Mouse (Mus musculus) cerebellum, adult 2 months (tissue): Measurements from ENCODE around the gene Il17c. TPM values are rescaled to one million over a fixed set of nuclear protein-coding genes. Genes with fewer than 3 reads are reported as not detected.

Source experiments
- DNase-seq, 2 experiments: peaks; one replicate each; pipeline ENCODE4 v3.0.0; 2021
- H3K27ac ChIP-seq: fragments of 200-500 bp; 2 replicates; pipeline ENCODE4 v1.5.1; 2012; ENCODE audit warnings: low read length, control low read depth, inconsistent platforms; ENCODE audit not compliant: insufficient read depth
- H3K27me3 ChIP-seq: fragments of 200-500 bp; 2 replicates; pipeline ENCODE4 v1.6.1; 2012; ENCODE audit warnings: inconsistent platforms, mild to moderate bottlenecking, low read length, moderate library complexity; ENCODE audit not compliant: control insufficient read depth, insufficient read depth
- H3K4me1 ChIP-seq: fragments of 200-500 bp; 2 replicates; pipeline ENCODE4 v1.6.1; 2011; ENCODE audit warnings: low read length; ENCODE audit not compliant: control insufficient read depth, insufficient read depth
- H3K4me3 ChIP-seq: fragments of 200-500 bp; replicated peaks from 2 replicates; pipeline ENCODE3; 2011; ENCODE audit warnings: mild to moderate bottlenecking, low read depth, low read length, control low read depth; ENCODE audit not compliant: insufficient read depth
- CTCF ChIP-seq: fragments of 200-500 bp; IDR thresholded peaks from 2 replicates; pipeline ENCODE4 v1.5.1; 2011; ENCODE audit warnings: low read depth, mild to moderate bottlenecking, control low read depth, low read length, moderate library complexity, borderline replicate concordance; ENCODE audit not compliant: insufficient read depth
- POLR2A ChIP-seq: fragments of 200-500 bp; IDR thresholded peaks from 2 replicates; pipeline ENCODE4 v1.6.1; 2011; ENCODE audit warnings: low read length, control low read depth, borderline replicate concordance; ENCODE audit not compliant: insufficient read depth
- WGBS: fragments of 180-500 bp; shearing (Covaris S2); methylation state at CpG from one replicate; pipeline ENCODE4 v1.1.7; 2018; 5-methylcytosine and 5-hydroxymethylcytosine counted together
- polyA plus RNA-seq: library from polyadenylated mRNA; depleted of rRNA; stranded (reverse); fragments of >200 nt; gene quantifications from 2 replicates; pipeline ENCODE4 v1.2.3, GENCODE M21; 2012

The Il17c gene
- polyA plus RNA-seq, 1 experiment: 0.49 TPM

GRCm38 (mm10) chr8:122459218-122459900, 37.5 kb downstream of the Il17c start:
- Histone ChIP-seq H3K27me3 (no peaks in the 10 kb centered on the region), H3K4me3 (no peak overlapping the region), H3K27ac (no peak overlapping the region), H3K4me1 (peaks cover 5% of the 10 kb centered on the region; the same call in 1 of the 2 replicates)
- DNase-seq: no peak
- TF ChIP-seq CTCF (peak; percentile 24; the same call in 1 of the 2 replicates), POLR2A (no peak)
- 55% methylated on average over 6 of the region's 6 CpGs for WGBS

- TF ChIP-seq POLR2A (no peak), CTCF (no peak)
- no peak overlapping the region for H3K27ac ChIP-seq
- H3K27me3 ChIP-seq: no peaks in the 10 kb centered on the region
- peaks cover 5% of the 10 kb centered on the region; the same call in 1 of the 2 replicates for H3K4me1 ChIP-seq
- DNase-seq: no peak
- WGBS: 22% methylated on average over 7 of the region's 7 CpGs
- peak overlapping the region; percentile 42 for H3K4me3 ChIP-seq
These were observed 38.2 kb downstream of the Il17c start for GRCm38 (mm10) chr8:122459990-122460389.

- WGBS: 5% methylated on average over 56 of the region's 56 CpGs
- Histone ChIP-seq H3K4me1 (peaks cover 5% of the 10 kb centered on the region; the same call in 1 of the 2 replicates), H3K27ac (no peak within 1 kb of the TSS), H3K27me3 (no peaks in the 10 kb centered on the region), H3K4me3 (peak within 1 kb of the TSS; percentile 45)
- peak; percentile 72 to 78 for DNase-seq
- no peak for TF ChIP-seq CTCF
These were observed 39.0 kb downstream of the Il17c start, which contains the start of gene Snai3 for GRCm38 (mm10) chr8:122460524-122461472. TSS of gene Snai3 (minus strand) at chr8:122460733.

GRCm38 (mm10) chr8:122461473-122462148, 39.8 kb downstream of the Il17c start:
- H3K27me3 ChIP-seq: no peaks in the 10 kb centered on the region
- no peak overlapping the region for H3K27ac ChIP-seq
- no peak overlapping the region for H3K4me3 ChIP-seq

GRCm38 (mm10) chr8:122462510-122462909, 40.7 kb downstream of the Il17c start:
- TF ChIP-seq CTCF (no peak), POLR2A (no peak)
- DNase-seq: no peak
- Histone ChIP-seq H3K27me3 (no peaks in the 10 kb centered on the region), H3K4me3 (no peak overlapping the region), H3K4me1 (peaks cover 5% of the 10 kb centered on the region; the same call in 1 of the 2 replicates), H3K27ac (no peak overlapping the region)
- 78% methylated on average over 8 of the region's 8 CpGs for WGBS

More at GRCm38 (mm10) chr8:122461473-122462148, 39.8 kb downstream of the Il17c start:
- WGBS: 64% methylated on average over 11 of the region's 11 CpGs
- DNase-seq: no peak
- H3K4me1 ChIP-seq: peaks cover 5% of the 10 kb centered on the region; the same call in 1 of the 2 replicates
- TF ChIP-seq CTCF (no peak), POLR2A (no peak)

GRCm38 (mm10) chr8:122463651-122464640, 42.1 kb downstream of the Il17c start:
- WGBS: 63% methylated on average over 12 of the region's 12 CpGs
- TF ChIP-seq POLR2A (no peak), CTCF (no peak)

More at GRCm38 (mm10) chr8:122463651-122464640, 42.1 kb downstream of the Il17c start:
- no peak overlapping the region for H3K4me3 ChIP-seq
- peaks cover 5% of the 10 kb centered on the region; the same call in 1 of the 2 replicates for H3K4me1 ChIP-seq
- no peaks in the 10 kb centered on the region for H3K27me3 ChIP-seq
- DNase-seq: no peak
- no peak overlapping the region for H3K27ac ChIP-seq
